Mouse (Mus musculus) forebrain, embryonic 14.5 days (tissue): ENCODE measurements around the gene Shb. TPM values are rescaled to one million over a fixed set of nuclear protein-coding genes. Genes with fewer than 3 reads are reported as not detected.

Source experiments
- ATAC-seq: fragments of 200-750 bp; cut with Nextera tagmentation; 2 replicates; pipeline ENCODE4 v1.8.0; 2017; ENCODE audit warnings: mild to moderate bottlenecking, moderate library complexity
- DNase-seq: peaks from one replicate; pipeline ENCODE4 v3.0.0-alpha.2; 2015; ENCODE audit warnings: low spot score
- H3K27ac ChIP-seq: fragments of 300-500 bp; sonication (generic); 2 replicates; pipeline ENCODE4 v1.5.1; 2014; ENCODE audit warnings: low read depth, mild to moderate bottlenecking, control low read depth, low read length, moderate library complexity
- H3K27me3 ChIP-seq: fragments of 300-500 bp; sonication (generic); replicated peaks from 2 replicates; pipeline ENCODE4 v1.6.1; 2014; ENCODE audit warnings: low read length, control low read depth, mixed read lengths; ENCODE audit not compliant: control insufficient read depth, insufficient read depth
- H3K36me3 ChIP-seq: fragments of 300-500 bp; sonication (generic); 2 replicates; pipeline ENCODE4 v1.6.1; 2014; ENCODE audit warnings: low read length, control low read depth; ENCODE audit not compliant: control insufficient read depth, insufficient read depth
- H3K4me1 ChIP-seq: fragments of 300-500 bp; sonication (generic); 2 replicates; pipeline ENCODE4 v1.6.1; 2014; ENCODE audit warnings: antibody characterized with exemption, low read length, control low read depth; ENCODE audit not compliant: control insufficient read depth, insufficient read depth
- H3K4me2 ChIP-seq: fragments of 300-500 bp; sonication (generic); 2 replicates; pipeline ENCODE4 v1.6.1; 2014; ENCODE audit warnings: mild to moderate bottlenecking, control low read depth, low read length
- H3K4me3 ChIP-seq: fragments of 300-500 bp; sonication (generic); 2 replicates; pipeline ENCODE4 v1.5.1; 2014; ENCODE audit warnings: low read depth, low read length, control low read depth
- H3K9ac ChIP-seq: fragments of 300-500 bp; sonication (generic); 2 replicates; pipeline ENCODE4 v1.6.1; 2014; ENCODE audit warnings: mild to moderate bottlenecking, low read length, control low read depth, moderate library complexity
- H3K9me3 ChIP-seq: fragments of 300-500 bp; sonication (generic); replicated peaks from 2 replicates; pipeline ENCODE4 v1.6.1; 2016; ENCODE audit warnings: low read length, control low read depth, mixed read lengths; ENCODE audit not compliant: control insufficient read depth
- WGBS: fragments of 180-500 bp; shearing (Covaris S2); extraction: QIAGEN DNeasy Blood & Tissue Kit; methylation state at CpG from one replicate; pipeline ENCODE4 v1.1.7; 2014; 5-methylcytosine and 5-hydroxymethylcytosine counted together
- polyA plus RNA-seq: library from polyadenylated mRNA; unstranded; fragments of >200 nt; fragmentation: Nextera tagmentation; extraction: Ambion mirVana; gene quantifications from 2 replicates; pipeline ENCODE4 v1.2.1, GENCODE M21; 2014

Gene Shb
- polyA plus RNA-seq, 1 experiment from 2014 or later: 14.5 TPM

- Histone ChIP-seq H3K9ac (no peak overlapping the region), H3K27me3 (no peaks in the 10 kb centered on the region; the same call in 1 of the 2 replicates), H3K4me1 (peaks cover 19% of the 10 kb centered on the region), H3K4me3 (no peak overlapping the region), H3K27ac (no peak overlapping the region), H3K36me3 (no peaks in the 10 kb centered on the region), H3K9me3 (no peaks in the 10 kb centered on the region), H3K4me2 (no peak overlapping the region)
- DNase-seq: no peak
- ATAC-seq: no peak
- 90% methylated on average over 8 of the region's 8 CpGs for WGBS
Measured at GRCm38 (mm10) chr4:45411181-45411790, 121.0 kb downstream of the Shb start.

- Histone ChIP-seq H3K27ac (peak overlapping the region; percentile 89), H3K36me3 (peaks cover 3% of the 10 kb centered on the region; the same call in 1 of the 2 replicates)
- peak; percentile 24 for ATAC-seq
Measured at GRCm38 (mm10) chr4:45409270-45409669, 123.0 kb downstream of the Shb start.

GRCm38 (mm10) chr4:45408427-45409132 lies 123.7 kb downstream of the Shb start, which contains the start of gene Slc25a51:
Slc25a51 (minus strand) TSS chr4:45408766.
- Histone ChIP-seq H3K9me3 (no peaks in the 10 kb centered on the region), H3K27ac (peak within 1 kb of the TSS; percentile 89), H3K36me3 (peaks cover 10% of the 10 kb centered on the region), H3K4me1 (peaks cover 20% of the 10 kb centered on the region), H3K4me3 (peak within 1 kb of the TSS; percentile 98), H3K9ac (peak within 1 kb of the TSS; percentile 99), H3K4me2 (peak within 1 kb of the TSS; percentile 88), H3K27me3 (no peaks in the 10 kb centered on the region; the same call in 1 of the 2 replicates)
- peak; percentile 94 for DNase-seq
- 1% methylated on average over 55 of the region's 67 CpGs for WGBS
- ATAC-seq: peak; percentile 97

More at GRCm38 (mm10) chr4:45409270-45409669, 123.0 kb downstream of the Shb start:
- DNase-seq: peak; percentile 71
- Histone ChIP-seq H3K4me2 (peak overlapping the region; percentile 88), H3K9ac (peak overlapping the region; percentile 99), H3K4me1 (peaks cover 20% of the 10 kb centered on the region), H3K4me3 (peak overlapping the region; percentile 98), H3K27me3 (no peaks in the 10 kb centered on the region; the same call in 1 of the 2 replicates), H3K9me3 (no peaks in the 10 kb centered on the region)
- 1% methylated on average over 10 of the region's 10 CpGs for WGBS

- Histone ChIP-seq H3K4me2 (peak overlapping the region; percentile 88), H3K36me3 (peaks cover 18% of the 10 kb centered on the region), H3K27me3 (no peaks in the 10 kb centered on the region; the same call in 1 of the 2 replicates), H3K9me3 (no peaks in the 10 kb centered on the region), H3K9ac (peak overlapping the region; percentile 99), H3K4me1 (peaks cover 20% of the 10 kb centered on the region), H3K27ac (peak overlapping the region; percentile 89), H3K4me3 (peak overlapping the region; percentile 98)
- DNase-seq (peak; percentile 45), ATAC-seq (no peak)
- WGBS: 1% methylated on average over 19 of the region's 19 CpGs
Measured at GRCm38 (mm10) chr4:45407703-45408334, 124.5 kb downstream of the Shb start.

- DNase-seq (no peak), ATAC-seq (no peak)
- no peak overlapping the region for H3K27ac ChIP-seq
- H3K4me2 ChIP-seq: peak overlapping the region; percentile 88
- H3K36me3 ChIP-seq: peaks cover 23% of the 10 kb centered on the region
- peak overlapping the region; percentile 98 for H3K4me3 ChIP-seq
- H3K9ac ChIP-seq: peak overlapping the region; percentile 99
- H3K9me3 ChIP-seq: no peaks in the 10 kb centered on the region
- 72% methylated on average over 5 of the region's 5 CpGs for WGBS
- peaks cover 20% of the 10 kb centered on the region for H3K4me1 ChIP-seq
- no peaks in the 10 kb centered on the region for H3K27me3 ChIP-seq
Measured at GRCm38 (mm10) chr4:45407001-45407702, 125.1 kb downstream of the Shb start.

GRCm38 (mm10) chr4:45406397-45406796 lies 125.9 kb downstream of the Shb start:
- ATAC-seq (no peak), DNase-seq (no peak)
- Histone ChIP-seq H3K27me3 (no peaks in the 10 kb centered on the region), H3K9me3 (no peaks in the 10 kb centered on the region), H3K27ac (no peak overlapping the region), H3K36me3 (peaks cover 29% of the 10 kb centered on the region), H3K4me1 (peaks cover 20% of the 10 kb centered on the region), H3K4me3 (peak overlapping the region; percentile 4; the same call in 1 of the 2 replicates), H3K4me2 (peak overlapping the region; percentile 88), H3K9ac (peak overlapping the region; percentile 99)
- WGBS: 76% methylated on average over 7 of the region's 7 CpGs

- no peak overlapping the region for H3K9ac ChIP-seq
- WGBS: 90% methylated on average over 7 of the region's 7 CpGs
- no peak overlapping the region for H3K27ac ChIP-seq
- ATAC-seq: no peak
- H3K4me2 ChIP-seq: no peak overlapping the region
- H3K4me1 ChIP-seq: peaks cover 20% of the 10 kb centered on the region
- DNase-seq: no peak
- peaks cover 38% of the 10 kb centered on the region for H3K36me3 ChIP-seq
- H3K27me3 ChIP-seq: no peaks in the 10 kb centered on the region
- no peaks in the 10 kb centered on the region for H3K9me3 ChIP-seq
- no peak overlapping the region for H3K4me3 ChIP-seq
Measured at GRCm38 (mm10) chr4:45405315-45405714, 127.0 kb downstream of the Shb start.

GRCm38 (mm10) chr4:45404086-45404485 lies 128.2 kb downstream of the Shb start:
- no peak overlapping the region for H3K4me2 ChIP-seq
- ATAC-seq (no peak), DNase-seq (no peak)
- no peaks in the 10 kb centered on the region for H3K27me3 ChIP-seq
- H3K4me3 ChIP-seq: no peak overlapping the region
- no peak overlapping the region for H3K27ac ChIP-seq
- peaks cover 17% of the 10 kb centered on the region for H3K4me1 ChIP-seq
- H3K9ac ChIP-seq: no peak overlapping the region
- 96% methylated on average over 7 of the region's 7 CpGs for WGBS
- H3K36me3 ChIP-seq: peaks cover 50% of the 10 kb centered on the region
- no peaks in the 10 kb centered on the region for H3K9me3 ChIP-seq
